Mouse (Mus musculus): ENCODE measurements at regions not wholly inside any gene's neighbourhood (a gene's known extent, or its start where the extent isn't known, plus 50 kb on each side); places are given as distances from the start of the nearest gene placed in this dataset.

GRCm38 (mm10) chr12:52368034-52368433 lies 135.7 kb upstream of the Arhgap5 start:
- WGBS: 67% methylated on average over 6 of the region's 6 CpGs
- Histone ChIP-seq H3K27me3 (no peaks in the 10 kb centered on the region), H3K27ac (no peak overlapping the region), H3K9me3 (no peaks in the 10 kb centered on the region), H3K4me2 (no peak overlapping the region), H3K36me3 (no peaks in the 10 kb centered on the region), H3K9ac (no peak overlapping the region), H3K4me3 (no peak overlapping the region), H3K4me1 (peaks cover 10% of the 10 kb centered on the region; the same call in 1 of the 2 replicates)
- no peak for ATAC-seq (ENCODE audit: insufficient number of reproducible peaks, insufficient read depth, low FRiP score, low TSS enrichment, low read depth)

DNA sequence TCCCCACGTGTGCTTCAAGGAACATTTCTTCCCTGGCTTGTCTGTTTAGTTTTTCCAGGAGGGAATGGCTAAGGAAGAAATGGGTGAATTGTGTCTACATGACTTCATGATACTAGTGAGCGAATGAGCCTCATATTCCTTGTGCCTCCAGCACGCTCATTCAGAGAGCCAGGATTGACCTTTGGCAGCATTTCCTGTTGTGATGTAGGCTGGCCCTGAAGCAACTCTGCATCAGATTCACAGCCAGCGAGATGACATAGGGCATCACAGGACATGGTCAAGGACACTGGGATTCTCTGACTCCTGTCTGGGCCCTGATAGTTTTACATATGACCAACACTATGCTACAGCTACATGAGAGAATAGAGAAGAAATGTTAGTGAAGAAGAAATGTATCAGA lies 135.3 kb upstream of the Arhgap5 start:
- WGBS: 63% methylated on average over 4 of the region's 4 CpGs
- Histone ChIP-seq H3K4me1 (peaks cover 10% of the 10 kb centered on the region; the same call in 1 of the 2 replicates), H3K9ac (no peak overlapping the region), H3K4me3 (no peak overlapping the region), H3K27me3 (no peaks in the 10 kb centered on the region), H3K4me2 (no peak overlapping the region), H3K27ac (no peak overlapping the region), H3K36me3 (no peaks in the 10 kb centered on the region), H3K9me3 (no peaks in the 10 kb centered on the region)
- ATAC-seq (ENCODE audit: insufficient number of reproducible peaks, insufficient read depth, low FRiP score, low TSS enrichment, low read depth): no peak

DNA sequence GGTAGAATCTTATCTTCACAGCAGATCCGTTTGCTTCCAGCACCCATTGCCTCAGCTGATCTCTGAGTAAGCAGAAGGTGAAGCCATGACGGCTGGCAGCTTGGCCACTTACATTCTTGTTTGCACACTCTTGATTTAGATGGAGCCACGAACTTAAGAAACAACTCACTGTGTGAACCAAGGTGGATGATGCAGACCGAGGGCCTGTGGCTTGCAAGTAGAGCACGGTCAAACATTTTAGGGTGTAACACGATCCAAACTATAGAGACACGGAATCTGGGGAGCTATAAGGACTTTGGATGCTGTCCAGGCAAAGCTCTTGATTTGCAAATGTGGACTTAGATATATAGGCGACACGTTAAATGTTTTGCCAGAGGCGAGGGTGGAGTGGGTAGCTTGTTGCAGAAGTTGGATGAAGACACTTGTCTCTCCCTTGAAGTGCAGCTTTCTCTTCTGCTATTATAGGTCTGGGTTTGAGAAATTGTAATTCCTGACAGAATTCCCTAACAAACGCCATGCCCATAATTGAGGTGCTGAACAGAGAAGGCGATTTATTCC lies 133.5 kb upstream of the Arhgap5 start:
- Histone ChIP-seq H3K36me3 (no peaks in the 10 kb centered on the region), H3K4me2 (no peak overlapping the region), H3K27ac (no peak overlapping the region), H3K27me3 (no peaks in the 10 kb centered on the region), H3K4me1 (peaks cover 12% of the 10 kb centered on the region; the same call in 1 of the 2 replicates), H3K9ac (no peak overlapping the region), H3K9me3 (no peaks in the 10 kb centered on the region), H3K4me3 (no peak overlapping the region)
- WGBS: 53% methylated on average over 12 of the region's 12 CpGs
- no peak for ATAC-seq (ENCODE audit: insufficient number of reproducible peaks, insufficient read depth, low FRiP score, low TSS enrichment, low read depth)

- Histone ChIP-seq H3K4me2 (no peak overlapping the region), H3K9me3 (no peaks in the 10 kb centered on the region), H3K4me1 (peaks cover 16% of the 10 kb centered on the region; the same call in 1 of the 2 replicates), H3K9ac (no peak overlapping the region), H3K36me3 (no peaks in the 10 kb centered on the region), H3K27ac (no peak overlapping the region), H3K4me3 (no peak overlapping the region), H3K27me3 (no peaks in the 10 kb centered on the region)
- WGBS: 30% methylated on average over 4 of the region's 4 CpGs
- no peak for ATAC-seq (ENCODE audit: insufficient number of reproducible peaks, insufficient read depth, low FRiP score, low TSS enrichment, low read depth)
Measured at GRCm38 (mm10) chr12:52375116-52375515, 128.7 kb upstream of the Arhgap5 start.

DNA sequence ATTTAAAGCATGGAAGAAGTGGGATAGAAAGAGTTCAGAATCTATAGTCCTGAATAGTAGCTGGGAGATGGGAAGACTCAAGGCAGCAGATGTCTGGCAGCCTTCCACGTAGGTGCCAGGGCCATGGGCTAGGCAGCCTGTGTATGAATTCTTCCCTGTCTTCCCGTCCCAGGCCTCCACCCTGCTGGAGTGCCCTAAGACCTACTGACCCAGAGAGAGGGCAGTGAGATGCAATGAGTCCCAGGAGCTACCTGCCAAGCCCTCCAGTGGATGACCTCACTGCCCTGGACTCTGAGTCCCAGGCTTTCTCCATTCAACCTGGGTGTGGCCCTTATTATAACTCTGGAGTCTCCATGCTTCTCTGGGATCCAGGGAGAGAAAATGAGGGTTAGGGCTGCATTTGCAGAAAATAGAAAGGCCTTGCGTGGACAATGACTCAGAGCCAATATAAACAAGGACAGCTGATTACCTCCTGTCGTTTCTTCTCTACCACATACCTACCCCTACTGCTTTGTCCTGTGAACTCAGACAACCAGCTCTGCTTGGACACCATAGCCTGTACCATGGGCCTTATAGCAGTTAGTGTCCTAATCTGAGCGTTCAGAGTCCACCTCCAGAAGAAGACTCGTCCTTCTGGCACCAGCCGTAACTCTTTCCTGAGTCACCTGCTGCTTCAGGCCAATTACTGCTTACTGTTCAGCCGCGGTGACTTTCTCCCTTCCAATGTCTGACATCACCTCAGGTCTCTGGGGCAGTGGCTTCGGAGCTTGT lies 126.9 kb upstream of the Arhgap5 start:
- Histone ChIP-seq H3K9me3 (no peaks in the 10 kb centered on the region), H3K9ac (no peak overlapping the region), H3K4me1 (peaks cover 19% of the 10 kb centered on the region), H3K36me3 (no peaks in the 10 kb centered on the region), H3K4me2 (no peak overlapping the region), H3K4me3 (no peak overlapping the region), H3K27me3 (no peaks in the 10 kb centered on the region), H3K27ac (no peak overlapping the region)
- ATAC-seq (ENCODE audit: insufficient number of reproducible peaks, insufficient read depth, low FRiP score, low TSS enrichment, low read depth): no peak
- 82% methylated on average over 10 of the region's 10 CpGs for WGBS

DNA sequence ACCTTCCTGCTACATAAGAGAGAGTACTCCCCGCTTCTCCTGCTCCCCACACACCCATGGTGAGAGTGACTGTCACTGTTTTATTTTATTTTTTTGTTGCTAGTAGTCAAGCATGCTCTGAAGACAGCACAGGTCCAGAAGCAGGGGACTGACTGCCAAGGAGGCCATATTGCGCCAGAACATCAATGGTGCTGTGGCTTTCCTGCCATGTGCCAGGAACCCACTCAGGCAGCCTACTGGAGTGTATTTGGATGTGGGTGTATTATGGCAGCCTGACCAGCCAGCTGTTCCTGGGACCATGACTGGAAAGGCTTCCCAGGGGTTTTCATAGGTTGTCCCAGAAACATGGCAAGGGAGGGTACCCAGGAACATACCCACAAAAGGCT lies 126.3 kb upstream of the Arhgap5 start:
- H3K4me2 ChIP-seq: no peak overlapping the region
- WGBS: 91% methylated on average over 2 of the region's 2 CpGs

GRCm38 (mm10) chr12:52379245-52379644 lies 124.5 kb upstream of the Arhgap5 start:
- H3K4me1 ChIP-seq: peaks cover 38% of the 10 kb centered on the region
- no peak overlapping the region for H3K4me2 ChIP-seq
- H3K9ac ChIP-seq: no peak overlapping the region
- H3K4me3 ChIP-seq: no peak overlapping the region
- no peak overlapping the region for H3K27ac ChIP-seq
- ATAC-seq (ENCODE audit: insufficient number of reproducible peaks, insufficient read depth, low FRiP score, low TSS enrichment, low read depth): no peak
- no peaks in the 10 kb centered on the region for H3K36me3 ChIP-seq
- no peaks in the 10 kb centered on the region for H3K27me3 ChIP-seq
- WGBS: 87% methylated on average over 4 of the region's 4 CpGs
- no peaks in the 10 kb centered on the region for H3K9me3 ChIP-seq

More for the DNA sequence above, 126.3 kb upstream of the Arhgap5 start:
- Histone ChIP-seq H3K9me3 (no peaks in the 10 kb centered on the region), H3K27me3 (no peaks in the 10 kb centered on the region), H3K36me3 (no peaks in the 10 kb centered on the region), H3K27ac (no peak overlapping the region), H3K9ac (no peak overlapping the region), H3K4me3 (no peak overlapping the region), H3K4me1 (peaks cover 25% of the 10 kb centered on the region)
- no peak for ATAC-seq (ENCODE audit: insufficient number of reproducible peaks, insufficient read depth, low FRiP score, low TSS enrichment, low read depth)

GRCm38 (mm10) chr12:52379960-52380359 lies 123.8 kb upstream of the Arhgap5 start:
- Histone ChIP-seq H3K4me1 (peaks cover 38% of the 10 kb centered on the region), H3K4me3 (no peak overlapping the region), H3K4me2 (no peak overlapping the region), H3K36me3 (no peaks in the 10 kb centered on the region), H3K9ac (no peak overlapping the region), H3K27ac (no peak overlapping the region), H3K9me3 (no peaks in the 10 kb centered on the region), H3K27me3 (no peaks in the 10 kb centered on the region)
- WGBS: 35% methylated on average over 5 of the region's 5 CpGs
- ATAC-seq (ENCODE audit: insufficient number of reproducible peaks, insufficient read depth, low FRiP score, low TSS enrichment, low read depth): no peak

DNA sequence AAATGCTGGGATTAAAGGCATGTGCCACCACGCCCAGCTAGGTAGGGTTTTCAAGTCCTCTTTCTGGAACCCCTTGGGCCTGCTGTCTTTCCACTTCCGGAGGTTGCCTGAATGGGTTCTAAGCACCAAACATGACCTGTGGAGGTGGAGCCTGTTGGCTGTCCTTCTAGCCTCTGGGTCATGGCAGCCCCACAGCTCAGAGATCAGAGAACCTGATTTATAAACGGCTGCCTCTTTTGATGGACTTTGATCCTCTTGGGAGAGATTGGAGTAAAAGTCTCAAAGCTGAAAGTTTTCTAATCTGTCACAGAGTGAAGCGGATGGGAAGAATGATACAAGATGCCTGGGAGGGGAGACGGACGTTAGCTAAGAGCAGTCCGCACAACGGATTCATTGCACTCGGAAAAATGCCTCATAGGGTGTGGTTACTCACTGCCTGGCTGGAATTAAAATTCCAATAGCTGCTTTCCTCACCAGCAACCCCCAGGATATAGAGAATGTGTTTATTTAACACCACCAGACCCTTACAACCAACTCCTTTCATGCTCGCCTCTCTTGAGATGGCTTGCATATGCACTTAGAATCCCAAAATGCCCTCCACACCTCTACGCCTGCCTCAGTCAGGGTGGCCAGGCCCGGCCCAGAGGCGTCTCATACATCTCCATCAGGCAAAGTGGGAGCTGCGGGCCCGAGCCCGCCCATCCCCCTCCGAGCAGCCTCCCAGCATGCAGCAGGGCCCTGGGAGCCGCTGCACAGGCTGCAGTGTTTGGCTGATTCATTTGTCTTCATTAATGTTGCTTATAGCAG lies 122.4 kb upstream of the Arhgap5 start:
- peak overlapping the region; percentile 20 for H3K4me2 ChIP-seq
- 0 out of 2 replicates have a peak, but pooled peaks have one; percentile 29 for ATAC-seq (ENCODE audit: insufficient number of reproducible peaks, insufficient read depth, low FRiP score, low TSS enrichment, low read depth)
- no peaks in the 10 kb centered on the region for H3K9me3 ChIP-seq
- 27% methylated on average over 18 of the region's 18 CpGs for WGBS
- no peak overlapping the region for H3K9ac ChIP-seq
- no peak overlapping the region for H3K4me3 ChIP-seq
- no peaks in the 10 kb centered on the region for H3K36me3 ChIP-seq
- peaks cover 33% of the 10 kb centered on the region for H3K4me1 ChIP-seq
- H3K27me3 ChIP-seq: no peaks in the 10 kb centered on the region
- H3K27ac ChIP-seq: peak overlapping the region; percentile 88

DNA sequence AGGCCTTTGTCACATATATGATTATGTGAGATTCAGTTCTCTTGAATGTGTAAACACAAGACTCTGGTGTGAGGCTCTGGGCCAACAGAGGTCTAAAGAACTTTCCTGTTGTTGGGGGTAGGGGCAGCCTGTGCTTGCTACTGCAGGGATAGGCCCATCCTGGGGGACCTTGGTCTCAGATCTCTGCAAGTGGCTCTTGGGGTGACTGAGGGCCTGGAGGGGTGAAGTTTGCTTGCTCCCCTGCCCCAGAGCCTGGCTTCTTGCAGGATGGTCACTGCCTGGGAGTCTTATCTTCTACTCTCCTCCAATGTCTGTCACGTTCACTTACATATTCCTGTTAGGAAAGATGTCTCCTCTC lies 121.8 kb upstream of the Arhgap5 start:
- Histone ChIP-seq H3K27me3 (no peaks in the 10 kb centered on the region), H3K4me1 (peaks cover 33% of the 10 kb centered on the region), H3K27ac (peak overlapping the region; percentile 88), H3K36me3 (no peaks in the 10 kb centered on the region), H3K4me2 (no peak overlapping the region), H3K9me3 (no peaks in the 10 kb centered on the region), H3K9ac (no peak overlapping the region), H3K4me3 (no peak overlapping the region)
- ATAC-seq (ENCODE audit: insufficient number of reproducible peaks, insufficient read depth, low FRiP score, low TSS enrichment, low read depth): no peak
- 83% methylated on average over 1 of the region's 1 CpGs for WGBS

GRCm38 (mm10) chr12:52382832-52383580 lies 120.8 kb upstream of the Arhgap5 start:
- Histone ChIP-seq H3K9ac (no peak overlapping the region), H3K9me3 (no peaks in the 10 kb centered on the region), H3K36me3 (no peaks in the 10 kb centered on the region), H3K4me1 (peaks cover 33% of the 10 kb centered on the region), H3K4me3 (no peak overlapping the region), H3K4me2 (peak overlapping the region; percentile 28; the same call in 1 of the 2 replicates), H3K27ac (peak overlapping the region; percentile 88), H3K27me3 (no peaks in the 10 kb centered on the region)
- ATAC-seq (ENCODE audit: insufficient number of reproducible peaks, insufficient read depth, low FRiP score, low TSS enrichment, low read depth): no peak
- WGBS: 6% methylated on average over 7 of the region's 7 CpGs
